Mouse (Mus musculus) gastrocnemius, adult 2 months (tissue): ENCODE measurements around the gene Tnpo1. TPM values are rescaled to one million over a fixed set of nuclear protein-coding genes. Genes with fewer than 3 reads are reported as not detected.
A peak's percentile ranks its signal among the peaks of the same experiment; 100 is the strongest.

Experiments
- DNase-seq: peaks from one replicate; pipeline ENCODE4 v3.0.0; 2022
- H3K27ac ChIP-seq: fragments of 200-600 bp; 2 replicates; pipeline ENCODE4 v1.8.1; 2022; ENCODE audit warnings: mild to moderate bottlenecking
- H3K4me3 ChIP-seq: fragments of 200-600 bp; 2 replicates; pipeline ENCODE4 v1.8.1; 2022; ENCODE audit warnings: mild to moderate bottlenecking, moderate library complexity
- CTCF ChIP-seq: fragments of 200-600 bp; IDR thresholded peaks from 2 replicates; pipeline ENCODE4 v1.8.1; 2022; ENCODE audit warnings: antibody characterized with exemption, mild to moderate bottlenecking, moderate library complexity
- intact Hi-C: fragments of 180-260 bp; cut with DNase I; formaldehyde crosslinking; loops from one replicate; pipeline ENCODE4 v1.15.1; 2025
- total RNA-seq, 2 experiments: library from RNA; stranded (reverse); gene quantifications; 2 replicates each; pipeline ENCODE4 v1.2.3; 2021

Tnpo1 gene
- total RNA-seq, 2 experiments from 2014 or later: 32.2 to 39.3 TPM

GRCm38 (mm10) chr13:98946434-98946833 is 20.2 kb upstream of the Tnpo1 start:
- H3K27ac ChIP-seq: no peak overlapping the region
- H3K4me3 ChIP-seq: no peak overlapping the region
- no peak for TF ChIP-seq CTCF
- DNase-seq: no peak
- intact Hi-C loops: no loop called here

GRCm38 (mm10) chr13:98945908-98946307 is 19.7 kb upstream of the Tnpo1 start:
- DNase-seq: no peak
- intact Hi-C loops: no loop called here
- H3K4me3 ChIP-seq: no peak overlapping the region
- no peak for TF ChIP-seq CTCF
- no peak overlapping the region for H3K27ac ChIP-seq

- intact Hi-C loops: no loop called here
- no peak for DNase-seq
- no peak for TF ChIP-seq CTCF
- Histone ChIP-seq H3K27ac (peak overlapping the region; percentile 70; the same call in 1 of the 2 replicates), H3K4me3 (no peak overlapping the region)
Measured at GRCm38 (mm10) chr13:98945381-98945780, 19.2 kb upstream of the Tnpo1 start.

- H3K4me3 ChIP-seq: peak overlapping the region; percentile 59
- H3K27ac ChIP-seq: peak overlapping the region; percentile 70
- DNase-seq: no peak
- intact Hi-C loops: loop anchor here (5.0 kb wide), 1 partner anchor 108 kb away; no protein-coding TSS in a partner anchor
- TF ChIP-seq CTCF: no peak
Measured at GRCm38 (mm10) chr13:98944620-98945081, 18.5 kb upstream of the Tnpo1 start.

- no peak for TF ChIP-seq CTCF
- DNase-seq: no peak
- Histone ChIP-seq H3K27ac (no peak overlapping the region), H3K4me3 (no peak overlapping the region)
- intact Hi-C loops: loop anchor here (5.0 kb wide), 1 partner anchor 110 kb away; no protein-coding TSS in a partner anchor
Measured at GRCm38 (mm10) chr13:98942360-98942759, 16.2 kb upstream of the Tnpo1 start.

- DNase-seq: no peak
- Histone ChIP-seq H3K4me3 (no peak overlapping the region), H3K27ac (no peak overlapping the region)
- TF ChIP-seq CTCF: no peak
- intact Hi-C loops: loop anchor here (5.0 kb wide), 1 partner anchor 110 kb away; no protein-coding TSS in a partner anchor
Measured at GRCm38 (mm10) chr13:98941829-98942343, 15.7 kb upstream of the Tnpo1 start.

GRCm38 (mm10) chr13:98937108-98937507 is 10.9 kb upstream of the Tnpo1 start:
- DNase-seq: no peak
- H3K27ac ChIP-seq: peak overlapping the region; percentile 83
- no peak overlapping the region for H3K4me3 ChIP-seq
- no peak for TF ChIP-seq CTCF
- intact Hi-C loops: loop anchor here (5.0 kb wide), 1 partner anchor 140 kb away; no protein-coding TSS in a partner anchor

- H3K27ac ChIP-seq: no peak overlapping the region
- no peak overlapping the region for H3K4me3 ChIP-seq
- TF ChIP-seq CTCF: no peak
- intact Hi-C loops: loop anchor here (10.0 kb wide), 1 partner anchor 166 kb away; no protein-coding TSS in a partner anchor
- DNase-seq: no peak
Measured at GRCm38 (mm10) chr13:98928908-98929307, 2.7 kb upstream of the Tnpo1 start.

- DNase-seq: no peak
- H3K27ac ChIP-seq: peak overlapping the region; percentile 98
- no peak for TF ChIP-seq CTCF
- intact Hi-C loops: loop anchor here (10.0 kb wide), 1 partner anchor 168 kb away; no protein-coding TSS in a partner anchor
- peak overlapping the region; percentile 99 for H3K4me3 ChIP-seq
Measured at GRCm38 (mm10) chr13:98926958-98927242, 716 bp upstream of the Tnpo1 start.

GRCm38 (mm10) chr13:98925486-98926212 is 535 bp downstream of the Tnpo1 start:
- Histone ChIP-seq H3K27ac (peak overlapping the region; percentile 98), H3K4me3 (peak overlapping the region; percentile 99)
- TF ChIP-seq CTCF: peak; percentile 26; the same call in 1 of the 2 replicates
- no peak for DNase-seq
- intact Hi-C loops: loop anchor here (10.0 kb wide), 1 partner anchor 169 kb away; no protein-coding TSS in a partner anchor

GRCm38 (mm10) chr13:98924897-98925485 is 1.2 kb downstream of the Tnpo1 start:
- peak overlapping the region; percentile 99 for H3K4me3 ChIP-seq
- H3K27ac ChIP-seq: peak overlapping the region; percentile 98
- no peak for TF ChIP-seq CTCF
- intact Hi-C loops: loop anchor here (10.0 kb wide), 1 partner anchor 170 kb away; no protein-coding TSS in a partner anchor
- no peak for DNase-seq

- DNase-seq: no peak
- Histone ChIP-seq H3K4me3 (no peak overlapping the region), H3K27ac (no peak overlapping the region; the same call in 1 of the 2 replicates)
- intact Hi-C loops: loop anchor here (10.0 kb wide), 1 partner anchor 172 kb away; no protein-coding TSS in a partner anchor
- no peak for TF ChIP-seq CTCF
Measured at GRCm38 (mm10) chr13:98922806-98923205, 3.4 kb downstream of the Tnpo1 start.

- no peak for DNase-seq
- H3K4me3 ChIP-seq: no peak overlapping the region
- H3K27ac ChIP-seq: no peak overlapping the region
- intact Hi-C loops: loop anchor here (10.0 kb wide), 1 partner anchor 174 kb away; no protein-coding TSS in a partner anchor
- TF ChIP-seq CTCF: no peak
Measured at GRCm38 (mm10) chr13:98921276-98921675, 4.9 kb downstream of the Tnpo1 start.
